Mouse (Mus musculus): ENCODE results near the gene Rhbdf2. TPM values are rescaled to one million over a fixed set of nuclear protein-coding genes. Genes with fewer than 3 reads are reported as not detected.

Rhbdf2 gene
- polyA plus RNA-seq, 2 experiments, result 5.0 to 11.4 TPM

DNA sequence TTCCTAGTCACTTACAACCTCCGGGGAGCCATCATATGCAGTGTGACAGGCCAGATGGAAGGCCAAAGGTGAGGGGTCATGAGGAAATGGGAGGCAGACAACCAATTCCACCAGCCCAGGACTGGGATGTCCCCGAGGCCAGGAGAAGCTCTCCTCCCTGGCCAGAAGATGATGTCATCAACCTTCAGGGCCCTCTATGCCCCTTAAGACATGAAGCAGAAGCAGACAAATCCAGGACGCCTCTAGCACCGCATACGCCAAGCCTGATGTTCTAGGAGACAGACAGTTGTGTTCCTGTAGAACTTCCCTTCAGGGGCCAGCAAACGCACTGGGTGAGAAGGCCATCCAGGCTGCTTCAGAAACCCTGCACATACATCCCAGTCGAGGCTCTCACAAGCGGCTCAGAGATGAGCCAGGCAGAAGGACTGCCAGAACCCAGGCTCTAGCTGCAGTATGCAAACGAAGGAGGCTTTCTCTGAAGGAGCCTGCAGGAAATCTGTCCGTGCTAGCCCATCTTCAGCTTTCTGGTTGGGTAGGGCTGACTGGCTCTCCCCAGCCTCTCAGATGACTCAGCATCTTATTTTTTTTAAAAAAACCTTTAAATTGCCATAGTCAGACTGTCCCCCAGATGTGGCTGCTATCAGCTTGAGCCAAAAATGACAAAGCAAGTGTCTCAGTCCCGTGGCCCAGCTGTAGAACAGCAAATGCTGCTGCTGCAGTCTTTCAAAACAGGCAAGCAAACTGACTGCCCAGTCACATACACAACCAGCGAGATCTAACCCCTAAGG is 53.9 kb downstream of the Rhbdf2 start:
- Histone ChIP-seq H3K9me3 (ENCODE audit: control insufficient read depth, low read length) (no peaks in the 10 kb centered on the region), H3K4me3 (replicated peaks; ENCODE audit: low read length) (no peak overlapping the region), H3K9ac (ENCODE audit: low read depth, low read length, severe bottlenecking) (no peak overlapping the region), H3K4me1 (ENCODE audit: control insufficient read depth, insufficient read depth, low read length) (peaks cover 15% of the 10 kb centered on the region), H3K36me3 (ENCODE audit: control insufficient read depth, insufficient read depth, low read length) (no peaks in the 10 kb centered on the region), H3K27ac (replicated peaks; ENCODE audit: low read depth, low read length) (no peak overlapping the region), H3K27me3 (ENCODE audit: control insufficient read depth, insufficient read depth, low read length) (no peaks in the 10 kb centered on the region), H3K4me2 (replicated peaks; ENCODE audit: low read depth, low read length, severe bottlenecking) (no peak overlapping the region)
- ATAC-seq (ENCODE audit: low FRiP score, low read depth) (no peak), DNase-seq (ENCODE audit: low spot score) (no peak)
- TF ChIP-seq POLR2A (IDR thresholded peaks at IDR 0.05; ENCODE audit: borderline replicate concordance, extremely low read depth, insufficient read depth, insufficient read length), result no peak
- WGBS, result 55% methylated on average over 12 of the region's 12 CpGs

DNA sequence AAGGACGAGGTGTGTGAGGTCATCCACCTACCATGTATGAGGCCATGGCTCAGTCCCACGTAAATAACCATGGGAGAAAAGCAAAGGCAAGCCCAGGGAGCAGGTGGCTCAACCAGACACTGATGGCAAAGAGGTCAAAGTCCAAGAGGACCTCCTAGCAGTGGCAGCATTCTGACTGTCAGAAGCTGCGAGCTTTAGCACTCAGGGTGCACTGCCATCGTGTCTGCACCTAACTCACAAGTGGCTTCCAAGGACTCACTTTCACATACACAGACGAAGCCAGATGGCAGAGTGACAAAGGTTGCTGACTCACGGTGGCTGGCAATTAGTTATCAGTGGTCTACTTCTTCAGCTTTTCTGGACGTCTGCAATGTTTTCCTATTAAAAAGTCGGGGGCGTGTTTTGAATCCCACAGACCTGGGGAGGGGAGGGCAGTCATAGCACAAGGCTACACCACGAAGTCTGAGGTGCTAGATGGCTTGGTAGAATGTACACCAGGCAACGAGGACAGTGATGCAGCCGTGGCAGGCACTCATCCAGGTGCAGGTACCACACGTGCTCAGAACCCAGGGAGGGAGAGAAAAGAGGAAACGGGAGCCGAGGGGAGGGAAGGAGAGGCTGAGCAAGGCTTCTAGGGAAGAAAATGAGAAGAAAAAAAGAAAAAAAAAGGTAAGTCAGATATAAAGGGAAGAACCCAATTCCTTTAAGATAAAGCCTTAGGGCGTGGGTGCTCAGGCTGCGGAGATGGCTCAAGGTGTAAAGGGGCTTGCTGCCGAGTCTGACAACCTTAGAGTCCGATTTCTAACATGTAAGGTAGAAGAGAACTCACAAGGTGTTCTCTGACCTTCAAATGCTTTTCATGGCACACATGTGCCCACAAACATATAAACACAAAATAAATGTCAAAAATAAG is 54.8 kb downstream of the Rhbdf2 start:
- no peaks in the 10 kb centered on the region for H3K27me3 ChIP-seq (ENCODE audit: control insufficient read depth, insufficient read depth, low read length)
- no peak for TF ChIP-seq POLR2A (IDR thresholded peaks at IDR 0.05; ENCODE audit: borderline replicate concordance, extremely low read depth, insufficient read depth, insufficient read length)
- H3K9ac ChIP-seq (ENCODE audit: low read depth, low read length, severe bottlenecking), result no peak overlapping the region
- no peak overlapping the region for H3K4me2 ChIP-seq (replicated peaks; ENCODE audit: low read depth, low read length, severe bottlenecking)
- H3K4me3 ChIP-seq (replicated peaks; ENCODE audit: low read length), result no peak overlapping the region
- H3K9me3 ChIP-seq (ENCODE audit: control insufficient read depth, low read length), result no peaks in the 10 kb centered on the region
- no peak for ATAC-seq (ENCODE audit: low FRiP score, low read depth)
- DNase-seq (ENCODE audit: low spot score), result no peak
- no peaks in the 10 kb centered on the region for H3K36me3 ChIP-seq (ENCODE audit: control insufficient read depth, insufficient read depth, low read length)
- peaks cover 15% of the 10 kb centered on the region for H3K4me1 ChIP-seq (ENCODE audit: control insufficient read depth, insufficient read depth, low read length)
- WGBS, result 75% methylated on average over 19 of the region's 19 CpGs
- H3K27ac ChIP-seq (replicated peaks; ENCODE audit: low read depth, low read length), result no peak overlapping the region

DNA sequence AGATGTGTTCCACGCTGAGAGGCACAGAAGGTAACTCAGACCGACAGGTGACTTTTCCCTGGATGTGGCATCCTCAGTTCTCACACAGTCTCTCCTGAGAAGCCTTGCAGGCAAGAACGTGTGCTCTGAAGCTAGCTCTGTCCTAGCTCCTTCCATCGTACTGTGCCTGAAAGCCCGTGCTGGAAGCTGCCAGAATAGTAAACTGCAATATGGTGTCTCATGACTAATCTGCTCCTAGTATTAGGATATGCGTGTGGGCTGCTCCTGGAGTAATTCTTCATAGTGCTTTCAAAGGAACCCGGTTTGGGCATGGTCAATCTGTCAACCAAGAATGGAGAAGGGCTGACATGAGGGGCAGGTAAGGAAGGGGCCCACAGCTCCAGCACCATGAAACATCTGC is 56.0 kb downstream of the Rhbdf2 start:
- no peak overlapping the region for H3K4me3 ChIP-seq (replicated peaks; ENCODE audit: low read length)
- H3K4me2 ChIP-seq (replicated peaks; ENCODE audit: low read depth, low read length, severe bottlenecking), result no peak overlapping the region
- peak overlapping the region; percentile 21; the same call in 1 of the 2 replicates for H3K9ac ChIP-seq (ENCODE audit: low read depth, low read length, severe bottlenecking)
- WGBS, result 85% methylated on average over 7 of the region's 7 CpGs
- H3K9me3 ChIP-seq (ENCODE audit: control insufficient read depth, low read length), result no peaks in the 10 kb centered on the region
- ATAC-seq (ENCODE audit: low FRiP score, low read depth) (no peak), DNase-seq (ENCODE audit: low spot score) (no peak)
- H3K36me3 ChIP-seq (ENCODE audit: control insufficient read depth, insufficient read depth, low read length), result no peaks in the 10 kb centered on the region
- H3K4me1 ChIP-seq (ENCODE audit: control insufficient read depth, insufficient read depth, low read length), result peaks cover 7% of the 10 kb centered on the region; the same call in 1 of the 2 replicates
- TF ChIP-seq POLR2A (IDR thresholded peaks at IDR 0.05; ENCODE audit: borderline replicate concordance, extremely low read depth, insufficient read depth, insufficient read length), result no peak
- no peaks in the 10 kb centered on the region for H3K27me3 ChIP-seq (ENCODE audit: control insufficient read depth, insufficient read depth, low read length)
- H3K27ac ChIP-seq (replicated peaks; ENCODE audit: low read depth, low read length), result no peak overlapping the region

DNA sequence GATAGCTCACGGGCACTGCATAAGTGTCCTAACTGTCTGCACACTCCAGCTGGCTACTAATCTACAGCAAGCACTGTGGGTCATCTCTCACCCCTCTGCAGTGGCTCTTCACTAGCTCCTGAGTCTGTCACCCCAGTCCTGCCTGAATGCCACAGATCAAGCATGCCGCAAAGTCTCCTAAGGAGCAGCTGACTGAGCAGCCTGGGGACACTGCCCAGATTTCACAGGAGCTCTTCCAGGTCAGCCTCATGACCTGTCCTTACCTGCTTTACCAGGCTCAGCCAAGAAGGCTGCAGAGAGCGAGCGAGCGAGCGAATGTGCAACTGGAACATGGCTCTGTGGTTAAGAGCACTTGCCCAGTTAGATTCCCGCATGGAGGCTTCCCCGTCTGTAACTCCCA is 59.3 kb downstream of the Rhbdf2 start:
- Histone ChIP-seq H3K36me3 (ENCODE audit: control insufficient read depth, insufficient read depth, low read length) (no peaks in the 10 kb centered on the region), H3K4me1 (ENCODE audit: control insufficient read depth, insufficient read depth, low read length) (no peaks in the 10 kb centered on the region), H3K4me2 (replicated peaks; ENCODE audit: low read depth, low read length, severe bottlenecking) (no peak overlapping the region), H3K4me3 (replicated peaks; ENCODE audit: low read length) (no peak overlapping the region), H3K9ac (ENCODE audit: low read depth, low read length, severe bottlenecking) (no peak overlapping the region), H3K9me3 (ENCODE audit: control insufficient read depth, low read length) (no peaks in the 10 kb centered on the region), H3K27ac (replicated peaks; ENCODE audit: low read depth, low read length) (no peak overlapping the region), H3K27me3 (ENCODE audit: control insufficient read depth, insufficient read depth, low read length) (no peaks in the 10 kb centered on the region)
- no peak for DNase-seq (ENCODE audit: low spot score)
- no peak for TF ChIP-seq POLR2A (IDR thresholded peaks at IDR 0.05; ENCODE audit: borderline replicate concordance, extremely low read depth, insufficient read depth, insufficient read length)
- WGBS, result 75% methylated on average over 8 of the region's 8 CpGs
- no peak for ATAC-seq (ENCODE audit: low FRiP score, low read depth)

DNA sequence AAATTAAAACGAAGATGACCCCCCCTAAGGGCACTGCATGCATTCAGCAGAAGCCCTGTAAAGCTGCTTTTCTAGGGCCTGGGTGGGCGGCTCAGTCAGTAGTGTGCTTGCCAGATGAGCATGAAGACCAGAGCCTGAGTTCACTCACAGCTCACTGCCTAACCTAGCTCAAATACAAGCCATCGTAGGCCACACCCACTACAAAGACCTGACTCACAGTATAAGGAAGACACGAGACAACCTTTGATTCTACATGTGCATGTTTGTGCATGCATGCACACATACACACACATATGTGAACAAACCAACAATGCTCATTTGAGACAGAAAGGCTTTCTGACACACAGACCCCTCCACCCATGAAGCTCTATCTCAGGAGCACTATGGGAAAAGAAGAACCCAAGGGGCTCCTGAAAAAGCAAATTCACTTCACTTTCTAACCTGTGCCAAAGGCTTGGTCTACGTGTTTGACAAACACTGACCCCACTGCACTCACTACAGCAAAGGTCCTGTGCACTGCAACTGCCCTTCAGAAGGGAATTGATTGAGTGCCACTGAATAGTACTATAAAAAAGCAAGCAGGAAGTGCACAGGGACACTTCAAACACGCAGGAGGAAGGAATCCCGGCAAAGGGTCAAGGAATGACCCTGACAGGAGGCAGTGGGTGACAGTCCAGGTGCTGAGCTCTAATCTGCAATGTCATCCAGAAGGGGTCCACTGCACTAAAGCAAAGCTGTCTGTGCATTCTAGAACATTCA is 61.4 kb downstream of the Rhbdf2 start:
- Histone ChIP-seq H3K4me1 (ENCODE audit: control insufficient read depth, insufficient read depth, low read length) (no peaks in the 10 kb centered on the region), H3K9ac (ENCODE audit: low read depth, low read length, severe bottlenecking) (no peak overlapping the region), H3K36me3 (ENCODE audit: control insufficient read depth, insufficient read depth, low read length) (no peaks in the 10 kb centered on the region; the same call in 1 of the 2 replicates), H3K4me3 (replicated peaks; ENCODE audit: low read length) (no peak overlapping the region), H3K4me2 (replicated peaks; ENCODE audit: low read depth, low read length, severe bottlenecking) (no peak overlapping the region), H3K27me3 (ENCODE audit: control insufficient read depth, insufficient read depth, low read length) (no peaks in the 10 kb centered on the region), H3K9me3 (ENCODE audit: control insufficient read depth, low read length) (no peaks in the 10 kb centered on the region), H3K27ac (replicated peaks; ENCODE audit: low read depth, low read length) (no peak overlapping the region)
- 39% methylated on average over 7 of the region's 7 CpGs for WGBS
- ATAC-seq (ENCODE audit: low FRiP score, low read depth) (no peak), DNase-seq (ENCODE audit: low spot score) (no peak)
- no peak for TF ChIP-seq POLR2A (IDR thresholded peaks at IDR 0.05; ENCODE audit: borderline replicate concordance, extremely low read depth, insufficient read depth, insufficient read length)

All from limb, embryonic 14.5 days (tissue).